Mouse (Mus musculus) brain, embryonic 18.5 days (tissue): ENCODE results near the gene Cdc37l1.
"Not testable (repeated sequence)": the region's sequence is repeated elsewhere in the genome, so short reads cannot be mapped to it uniquely, and the experiment has no call there.

Source experiments
- DNase-seq: peaks from one replicate; pipeline ENCODE4 v3.0.0-alpha.2; 2012; ENCODE audit warnings: low read depth, low spot score

Cdc37l1 gene

DNA sequence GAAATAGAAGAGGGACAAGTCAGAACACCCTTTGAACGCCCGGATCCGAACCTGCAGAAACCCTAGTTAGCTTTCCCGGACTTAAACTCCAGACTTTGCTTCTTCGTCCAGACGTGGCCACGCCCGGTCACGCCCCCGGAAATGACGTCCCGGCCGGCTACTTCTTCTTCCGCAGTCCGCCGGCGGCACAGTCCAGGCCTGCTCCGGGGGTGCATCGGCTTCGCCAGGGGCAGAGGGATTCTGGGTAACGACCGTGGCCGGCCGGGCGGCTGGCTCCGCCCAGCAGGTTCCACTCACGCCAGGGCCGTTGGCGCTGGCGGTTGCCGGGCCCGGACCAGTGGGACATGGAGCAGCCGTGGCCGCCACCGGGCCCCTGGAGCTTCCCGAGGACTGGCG is at the start of gene Cdc37l1:
TSS of gene Cdc37l1 (plus strand) at position 159 of the 396 bp plus-strand sequence.
- DNase-seq: peak; percentile 76

DNA sequence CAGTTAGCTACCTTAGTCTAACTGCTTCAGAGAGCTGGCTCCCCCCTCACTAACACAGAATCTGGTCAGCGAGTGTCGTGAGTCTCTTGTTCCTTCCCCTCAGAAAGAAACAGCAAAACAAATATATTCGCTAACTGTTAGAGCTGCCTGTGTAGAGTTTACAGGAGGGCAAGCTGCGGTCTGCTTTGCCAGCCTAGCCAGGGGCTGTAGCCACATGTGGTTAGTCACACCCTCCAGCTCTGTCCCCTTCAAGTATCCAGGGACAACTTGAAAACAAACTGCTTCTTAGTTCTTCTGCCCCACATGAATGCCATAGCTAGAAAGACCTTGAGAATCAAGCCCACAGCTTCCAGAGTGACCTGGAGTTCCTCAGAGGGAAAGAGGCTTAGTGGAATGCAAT is 48.9 kb upstream of the Cdc37l1 start:
- no peak for DNase-seq

DNA sequence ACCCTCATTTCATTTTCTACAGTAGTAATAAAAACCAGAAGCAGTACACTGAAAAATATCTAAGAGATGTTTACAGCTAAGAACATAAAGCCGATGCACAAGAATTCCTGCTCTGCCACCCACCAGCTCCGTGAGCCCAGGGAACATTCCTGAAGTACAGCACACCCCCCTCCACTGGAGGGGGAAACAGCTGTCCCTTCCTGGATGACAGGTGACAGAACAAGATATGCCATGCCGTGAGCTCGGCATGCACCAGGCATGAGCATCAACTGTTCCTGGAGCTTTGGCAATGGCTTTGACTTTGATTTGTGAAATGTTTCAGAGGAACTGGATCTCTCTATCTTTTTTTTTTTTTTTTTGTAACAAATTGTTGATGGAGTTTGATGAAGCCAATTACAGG is 43.4 kb upstream of the Cdc37l1 start:
- DNase-seq: no peak

DNA sequence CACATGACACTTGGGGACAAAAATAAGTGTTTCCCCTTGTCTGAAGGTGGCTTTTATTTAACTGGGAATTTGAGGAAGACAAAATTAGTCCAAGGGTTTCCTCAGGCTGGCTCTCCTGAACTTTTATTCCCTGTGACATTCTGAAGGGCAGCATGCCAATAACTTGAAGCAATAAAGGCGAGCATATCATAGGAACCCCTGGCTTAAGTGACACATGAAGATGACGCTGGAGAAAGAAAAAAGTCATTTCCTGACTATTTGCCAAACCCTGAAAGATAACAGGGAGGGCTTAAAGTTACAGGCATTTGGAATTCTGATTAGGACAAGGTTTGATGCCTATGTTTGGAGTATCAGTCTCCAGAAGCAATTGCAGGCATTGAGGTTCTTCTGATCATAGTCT is 42.8 kb upstream of the Cdc37l1 start:
- no peak for DNase-seq

DNA sequence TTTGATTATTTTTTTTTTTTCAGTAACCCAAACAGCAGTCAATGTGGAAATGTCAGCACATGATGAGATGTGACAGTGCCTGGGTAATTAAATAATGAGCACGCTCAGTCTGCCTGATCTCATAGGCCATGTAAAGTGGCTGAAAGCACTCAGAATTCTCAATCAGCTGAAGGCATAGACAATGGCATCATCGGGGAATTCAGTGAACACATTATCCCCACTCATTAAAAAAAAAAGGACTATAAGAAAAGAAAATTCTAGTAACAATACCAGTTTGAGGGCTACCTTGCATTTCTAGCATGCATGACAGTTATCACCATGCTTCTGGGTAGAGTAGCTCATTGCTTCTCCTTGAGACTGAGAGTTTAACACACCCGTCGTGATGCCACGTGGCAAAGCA is 38.9 kb upstream of the Cdc37l1 start:
- no peak for DNase-seq

DNA sequence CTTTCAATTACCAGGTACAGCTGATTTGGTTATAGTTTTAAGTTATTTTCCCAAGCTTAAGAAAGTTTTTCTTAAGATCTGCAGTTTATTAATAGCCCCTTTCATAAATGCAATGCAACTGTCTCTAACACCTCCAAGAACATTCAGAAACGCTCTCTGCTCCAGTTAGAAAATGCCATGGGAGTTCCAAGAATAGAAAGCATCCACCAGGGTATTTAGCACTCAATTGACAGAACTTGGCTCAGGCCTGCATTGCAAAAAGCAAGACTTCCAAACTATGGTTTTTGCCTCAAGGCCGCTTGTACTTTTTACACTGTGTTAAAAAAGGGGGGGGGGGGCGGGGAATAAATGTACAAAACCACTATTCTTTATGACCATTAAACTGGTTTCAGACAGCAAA is 27.0 kb upstream of the Cdc37l1 start:
- DNase-seq: no peak

DNA sequence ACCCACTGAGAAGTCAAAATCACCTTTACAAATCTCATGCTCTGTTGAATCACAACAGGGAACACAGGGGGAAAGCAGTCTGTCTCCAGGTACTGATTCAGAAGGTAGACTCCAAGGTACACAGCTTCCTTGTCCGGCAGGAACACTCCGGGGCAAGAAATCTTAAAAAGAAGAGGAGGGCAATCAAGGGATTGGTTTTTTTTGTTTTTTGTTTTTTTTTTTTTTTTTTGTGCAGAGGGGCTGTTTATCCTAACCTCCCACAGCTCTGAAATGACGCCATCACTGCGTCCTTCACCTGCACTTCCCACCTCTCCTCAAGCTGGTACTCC is 26.7 kb upstream of the Cdc37l1 start:
- DNase-seq: no peak

DNA sequence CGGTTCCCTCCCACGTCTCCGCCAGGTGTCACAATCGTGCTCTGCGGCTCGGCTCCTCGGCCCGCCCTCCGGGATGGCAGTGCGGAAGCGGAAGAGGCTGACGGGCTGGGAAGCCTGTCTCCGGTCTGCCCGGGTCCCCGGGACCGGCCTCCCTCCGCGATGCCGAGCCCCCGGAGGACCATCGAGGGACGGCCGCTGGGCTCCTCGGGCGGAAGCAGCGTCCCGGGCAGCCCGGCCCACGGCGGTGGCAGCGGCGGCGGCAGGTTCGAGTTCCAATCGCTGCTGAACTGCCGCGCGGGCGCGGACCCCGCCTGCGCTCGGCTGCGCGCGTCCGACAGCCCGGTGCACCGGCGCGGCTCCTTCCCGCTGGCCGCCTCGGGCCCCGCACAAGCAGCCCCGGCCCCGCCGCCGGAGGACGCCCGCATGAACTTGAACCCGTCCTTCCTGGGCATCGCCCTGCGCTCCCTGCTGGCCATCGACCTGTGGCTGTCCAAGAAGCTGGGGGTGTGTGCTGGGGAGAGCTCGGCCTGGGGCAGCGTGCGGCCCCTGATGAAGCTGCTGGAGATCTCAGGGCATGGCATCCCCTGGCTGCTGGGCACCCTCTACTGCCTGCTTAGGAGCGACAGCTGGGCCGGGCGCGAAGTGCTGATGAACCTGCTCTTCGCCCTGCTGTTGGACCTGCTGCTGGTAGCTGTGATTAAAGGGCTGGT is 26.2 kb upstream of the Cdc37l1 start, which contains the start of gene Plpp6:
TSS of gene Plpp6 (plus strand) at position 112 of the 710 bp plus-strand sequence.
- no peak for DNase-seq

DNA sequence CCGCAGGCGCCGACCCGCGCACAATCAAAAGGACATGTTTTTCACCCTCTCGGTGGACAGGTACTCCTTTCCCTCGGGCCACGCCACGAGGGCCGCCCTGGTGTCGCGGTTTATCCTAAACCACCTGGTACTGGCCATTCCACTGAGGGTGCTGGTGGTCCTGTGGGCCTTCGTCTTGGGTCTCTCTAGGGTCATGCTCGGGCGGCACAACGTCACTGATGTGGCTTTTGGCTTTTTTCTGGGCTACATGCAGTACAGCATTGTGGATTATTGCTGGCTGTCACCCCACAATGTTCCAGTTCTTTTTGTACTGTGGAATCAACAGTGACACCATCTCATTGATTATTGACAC is 25.6 kb upstream of the Cdc37l1 start:
- no peak for DNase-seq

DNA sequence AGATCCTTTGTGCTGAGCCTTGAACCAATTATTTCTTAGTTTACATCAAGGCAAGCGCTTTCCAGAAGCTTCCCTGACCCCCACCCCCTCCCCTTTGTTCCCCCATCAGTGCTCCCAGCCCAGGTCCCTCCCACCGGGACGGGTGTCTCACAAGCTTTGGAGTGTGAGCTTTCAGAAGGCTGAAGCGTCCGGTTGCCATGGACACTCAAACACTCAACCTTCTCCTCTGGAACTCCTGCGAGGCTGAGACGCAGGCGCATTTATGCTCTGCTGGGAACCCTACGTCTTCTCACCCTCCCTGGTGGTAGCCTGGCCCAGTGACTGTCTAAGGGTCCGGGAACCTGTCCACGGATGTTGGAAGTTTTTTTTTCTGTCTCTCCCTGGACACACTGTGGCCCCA is 22.5 kb upstream of the Cdc37l1 start, which contains the start of gene 4430402I18Rik:
TSS of gene 4430402I18Rik (minus strand) at position 149 of the 400 bp plus-strand sequence.
- no peak for DNase-seq

DNA sequence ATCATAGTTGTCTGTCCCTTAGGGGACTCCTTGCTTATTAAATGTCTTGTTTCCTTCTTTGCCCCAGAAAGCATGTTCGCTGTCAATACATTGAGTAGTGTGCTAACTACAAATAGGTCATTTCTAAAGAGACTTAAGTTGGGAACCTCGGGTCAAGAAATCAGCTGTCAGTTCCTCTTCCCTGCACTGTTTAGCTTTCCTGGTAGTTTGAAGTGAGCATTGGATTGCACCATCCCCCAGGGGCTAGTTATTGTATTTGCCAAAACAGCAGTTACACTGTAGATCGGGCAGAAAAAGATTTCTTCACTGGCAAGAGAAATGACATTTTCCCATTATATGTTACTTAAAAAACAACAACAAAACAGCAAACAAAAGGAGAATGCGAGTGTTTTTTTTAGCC is 22.0 kb upstream of the Cdc37l1 start:
- DNase-seq: no peak

DNA sequence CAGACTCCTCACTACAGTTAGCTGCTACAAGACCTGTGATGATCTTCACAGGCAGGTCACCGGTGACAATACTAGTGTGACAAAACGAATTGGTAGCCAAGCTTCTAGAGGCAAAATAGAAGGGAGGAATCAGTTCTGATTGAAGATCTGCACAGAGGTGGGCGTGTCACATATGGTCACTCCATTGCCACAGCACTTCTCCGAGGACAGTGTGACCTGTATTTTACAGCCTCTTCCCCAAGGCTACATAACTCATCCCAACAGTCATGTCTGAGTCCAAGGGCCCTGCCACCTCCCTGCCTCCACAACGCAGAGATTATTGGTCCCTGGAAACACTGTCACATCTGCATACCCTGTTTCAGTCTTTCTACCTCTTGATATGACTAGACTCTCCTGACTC is 20.9 kb upstream of the Cdc37l1 start:
- DNase-seq: no peak

DNA sequence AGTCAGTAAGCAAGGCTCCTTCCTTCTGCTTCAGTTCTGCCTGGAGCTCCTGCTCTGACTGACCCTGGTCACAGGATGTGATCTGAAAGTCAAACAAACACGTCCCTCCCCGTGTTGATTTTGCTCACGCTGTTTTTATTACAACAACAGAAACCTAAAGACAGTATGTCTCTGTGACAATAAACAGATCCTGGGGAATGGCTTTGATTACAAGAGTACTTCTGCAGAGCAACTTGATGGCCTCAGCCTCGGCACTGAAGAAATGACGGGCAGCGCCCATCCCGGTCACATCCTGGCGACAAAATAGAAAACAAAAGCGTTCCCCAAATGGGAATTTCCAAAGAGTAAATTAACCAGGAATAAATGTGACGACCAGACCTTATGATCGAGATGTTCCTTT is 19.9 kb upstream of the Cdc37l1 start:
- no peak for DNase-seq

DNA sequence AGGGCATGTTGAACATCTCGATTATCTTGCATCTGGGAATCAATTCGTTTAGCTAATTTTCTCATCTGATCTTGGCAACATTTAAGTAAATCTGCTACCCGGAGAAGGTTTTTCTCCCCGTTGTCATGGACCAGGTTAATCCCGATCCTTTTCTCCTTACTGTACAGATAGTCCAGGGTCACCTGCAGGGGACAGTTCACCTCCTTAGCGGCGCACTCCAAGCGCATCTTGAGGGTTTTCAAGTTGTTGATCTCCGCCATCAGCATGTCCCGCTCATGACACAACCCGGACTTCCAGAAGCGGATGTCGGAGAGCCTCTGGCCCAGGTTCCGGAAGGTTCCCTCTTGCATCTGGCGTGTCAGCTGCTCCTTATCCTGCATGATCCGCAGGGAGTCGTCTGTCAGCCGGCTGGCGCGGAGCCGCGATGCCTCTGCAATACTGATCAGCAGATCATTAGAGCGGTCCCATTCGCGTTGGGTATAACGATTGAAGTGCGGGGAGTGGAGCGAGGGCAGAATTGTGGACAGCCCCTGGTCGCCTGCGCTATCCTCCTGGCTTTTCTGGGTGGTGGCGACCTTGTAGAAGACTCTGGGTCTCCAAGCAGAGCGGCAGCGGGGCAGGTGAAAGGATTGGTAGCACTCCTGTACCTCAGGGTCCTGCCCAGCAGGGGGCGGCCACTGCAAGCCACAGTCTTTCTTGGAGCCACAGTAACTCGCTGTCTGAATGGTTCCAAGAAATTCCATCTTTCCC is 15.1 kb upstream of the Cdc37l1 start:
- DNase-seq: no peak

DNA sequence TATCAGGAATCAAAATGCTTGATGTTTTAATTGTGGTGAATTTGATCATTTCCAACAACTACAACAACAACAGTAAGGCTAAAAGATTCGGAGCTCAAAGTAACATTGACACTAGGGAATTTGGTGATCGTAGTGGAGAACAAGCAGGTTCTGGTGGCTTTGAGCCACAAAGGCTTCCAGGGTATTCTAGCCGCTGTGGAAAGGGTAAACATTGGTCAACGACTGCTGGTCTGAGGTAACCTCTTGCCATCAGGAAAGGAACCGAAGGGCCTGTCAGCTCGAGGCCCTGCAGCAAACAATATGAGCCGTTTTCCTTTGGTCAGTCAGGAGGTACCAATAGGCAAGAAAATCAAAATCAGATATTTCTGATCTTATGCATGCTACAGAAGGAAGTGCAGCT is 7.5 kb upstream of the Cdc37l1 start:
- DNase-seq: no peak

DNA sequence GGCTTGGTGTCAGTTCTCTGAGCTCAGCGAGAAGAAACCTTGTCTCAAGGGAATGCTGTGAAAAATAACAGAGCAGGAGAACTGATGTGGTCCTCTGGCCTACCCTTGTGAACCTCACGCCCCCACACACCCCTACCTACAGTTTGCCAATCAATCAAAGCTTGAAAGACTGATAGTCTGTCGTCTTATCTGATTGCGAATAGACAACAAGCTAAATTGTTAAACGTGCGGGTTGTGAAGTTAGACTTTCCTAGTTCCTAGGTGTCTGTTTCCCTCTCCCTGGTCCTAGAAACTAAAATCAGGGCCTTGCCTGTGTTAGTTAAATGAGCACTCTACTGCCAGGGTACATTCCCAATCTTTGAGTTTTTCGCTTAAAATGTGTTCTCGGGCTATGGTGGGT is 637 bp upstream of the Cdc37l1 start:
- no peak for DNase-seq

DNA sequence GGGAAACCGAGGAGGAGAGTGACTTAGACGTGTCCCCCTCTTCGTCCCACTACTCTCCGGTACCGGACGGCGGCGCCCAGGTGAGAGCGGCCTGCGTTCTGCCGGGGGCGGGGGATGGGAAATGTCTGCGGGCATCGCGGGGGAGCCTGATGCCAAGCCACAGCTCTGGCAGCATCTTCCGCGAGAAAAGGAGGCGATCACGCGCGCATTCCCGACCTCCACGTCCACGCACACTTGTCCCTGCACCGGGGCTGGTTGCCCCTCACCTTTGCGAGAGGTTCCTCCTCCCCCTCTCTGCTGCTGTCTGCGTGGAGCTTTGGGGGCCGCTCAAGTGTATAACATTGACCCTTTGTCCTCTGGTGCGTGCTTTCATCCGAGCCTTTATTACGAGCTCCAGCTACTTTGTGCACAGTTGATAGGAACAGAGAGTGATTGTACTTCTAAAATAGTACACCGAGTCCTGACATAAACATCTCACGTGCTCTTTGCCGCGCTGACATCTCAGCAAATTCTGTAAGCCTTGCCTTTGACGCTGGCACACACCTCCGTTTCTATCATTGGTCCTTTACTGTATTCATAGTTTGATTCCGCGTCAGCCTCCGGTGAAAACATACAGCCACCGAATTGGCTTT is 554 bp downstream of the Cdc37l1 start:
- no peak for DNase-seq

DNA sequence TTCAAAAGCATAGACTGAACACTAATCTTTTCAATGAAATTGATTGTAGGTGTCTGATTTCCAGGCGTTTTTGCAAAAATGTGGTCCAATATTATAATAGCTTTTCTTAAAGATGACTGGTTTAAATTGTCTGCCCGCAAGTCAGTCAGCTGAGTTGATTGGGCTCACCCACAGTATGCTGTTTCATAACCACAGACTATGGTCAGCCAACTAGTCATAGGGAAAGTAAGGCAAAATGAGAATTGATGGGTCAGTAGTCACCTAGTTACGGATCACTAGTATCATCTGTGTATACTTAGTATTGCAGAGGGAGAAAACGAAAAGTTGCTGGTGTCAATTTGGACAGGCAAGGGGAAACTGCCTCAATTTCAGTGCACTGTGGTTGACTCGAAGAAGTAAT is 1.2 kb downstream of the Cdc37l1 start:
- no peak for DNase-seq

DNA sequence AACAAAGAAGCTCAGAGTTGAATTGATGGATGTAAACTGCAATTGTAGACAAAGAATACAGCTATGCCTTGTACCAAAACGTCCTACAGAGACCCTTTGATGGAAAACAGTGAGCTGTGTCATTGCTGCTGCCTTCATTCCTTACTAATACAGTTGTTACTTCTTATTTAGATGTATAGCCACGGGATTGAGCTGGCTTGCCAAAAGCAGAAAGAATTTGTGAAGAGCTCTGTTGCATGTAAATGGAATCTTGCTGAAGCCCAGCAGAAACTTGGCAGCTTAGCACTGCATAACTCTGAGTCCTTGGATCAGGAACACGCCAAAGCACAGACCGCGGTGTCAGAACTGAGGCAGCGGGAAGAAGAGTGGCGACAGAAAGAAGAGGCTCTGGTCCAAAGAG is 4.7 kb downstream of the Cdc37l1 start:
- DNase-seq: no peak

DNA sequence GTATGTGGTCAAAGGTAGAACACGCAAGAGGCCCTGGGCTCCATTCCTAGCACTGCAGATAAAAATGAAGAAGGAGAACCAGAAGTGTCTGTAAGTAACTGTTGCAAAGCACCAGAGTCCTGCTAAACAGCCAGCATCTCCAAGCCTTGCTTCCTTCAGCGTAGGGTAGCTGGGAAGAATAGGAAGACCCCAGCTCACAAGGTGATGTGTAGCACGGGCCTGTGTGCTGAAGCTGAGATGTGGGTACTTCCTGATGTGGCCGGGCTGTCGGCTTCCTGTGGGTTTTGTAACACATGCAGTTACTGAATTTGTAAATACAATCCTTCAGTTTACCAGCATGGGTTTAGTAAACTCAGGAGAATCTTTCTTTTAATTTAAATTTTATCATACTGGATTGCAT is 5.2 kb downstream of the Cdc37l1 start:
- no peak for DNase-seq

DNA sequence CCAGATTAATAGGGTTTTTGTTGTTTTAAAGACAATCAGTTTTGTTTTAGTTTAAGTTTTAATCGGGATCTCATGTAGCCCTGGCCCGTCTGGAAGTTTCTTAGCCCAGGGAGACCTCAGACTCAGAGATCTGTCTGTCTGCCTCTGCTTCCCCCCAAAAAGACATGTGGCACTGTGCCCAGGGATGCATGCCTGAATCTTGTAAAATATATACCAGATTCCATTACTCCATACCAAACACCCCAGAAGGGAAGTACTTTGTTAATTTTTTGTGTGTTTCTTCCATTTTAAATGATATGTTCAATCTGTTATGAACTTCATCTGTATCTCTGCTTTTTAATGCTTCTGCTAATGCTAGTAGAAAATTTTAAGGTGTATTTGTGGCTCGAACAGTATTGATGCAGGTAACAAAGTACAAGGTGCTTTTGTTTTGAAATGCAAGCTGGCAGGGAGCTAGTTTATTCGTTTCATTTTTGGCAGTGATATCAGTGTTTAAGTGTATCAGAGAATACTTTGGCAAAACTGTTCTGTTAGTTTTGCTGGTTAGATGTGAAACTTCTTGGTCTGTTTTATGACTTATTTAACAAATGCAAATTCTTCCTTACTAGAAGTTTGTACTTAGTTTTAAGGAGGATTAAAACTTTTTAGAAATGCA is 8.0 kb downstream of the Cdc37l1 start:
- no peak for DNase-seq

DNA sequence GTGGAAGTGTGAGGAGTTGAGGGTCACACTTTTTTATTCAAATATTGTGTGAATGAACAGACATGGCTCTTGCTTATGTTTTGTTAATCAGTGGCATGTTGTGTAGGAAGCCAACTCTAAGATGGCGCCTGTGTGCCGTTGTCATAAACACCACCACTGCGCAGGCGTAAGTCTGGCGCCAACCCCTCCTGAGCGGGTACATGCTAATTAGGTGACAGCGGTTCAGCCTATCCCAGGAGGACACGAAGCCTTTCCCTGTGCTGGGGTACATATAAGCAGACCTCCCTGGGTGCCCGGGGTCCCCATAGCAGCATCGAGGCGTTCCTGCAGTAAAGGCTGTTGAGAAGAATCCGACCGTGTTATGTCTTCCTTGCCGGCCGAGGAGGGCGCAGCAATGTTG is 10.2 kb downstream of the Cdc37l1 start:
- not testable (repeated sequence) for DNase-seq
